Mouse (Mus musculus) E14TG2a.4 (cell line): Measurements from ENCODE around the gene Cmtm3.

Experiments used
- CTCF ChIP-seq: conservative IDR thresholded peaks from 2 replicates; pipeline ENCODE4 v1.5.1; 2014; ENCODE audit warnings: low read length
- POU5F1 ChIP-seq: IDR thresholded peaks from 2 replicates; pipeline ENCODE4 v1.6.1; 2014; ENCODE audit warnings: low read length, borderline replicate concordance

DNA sequence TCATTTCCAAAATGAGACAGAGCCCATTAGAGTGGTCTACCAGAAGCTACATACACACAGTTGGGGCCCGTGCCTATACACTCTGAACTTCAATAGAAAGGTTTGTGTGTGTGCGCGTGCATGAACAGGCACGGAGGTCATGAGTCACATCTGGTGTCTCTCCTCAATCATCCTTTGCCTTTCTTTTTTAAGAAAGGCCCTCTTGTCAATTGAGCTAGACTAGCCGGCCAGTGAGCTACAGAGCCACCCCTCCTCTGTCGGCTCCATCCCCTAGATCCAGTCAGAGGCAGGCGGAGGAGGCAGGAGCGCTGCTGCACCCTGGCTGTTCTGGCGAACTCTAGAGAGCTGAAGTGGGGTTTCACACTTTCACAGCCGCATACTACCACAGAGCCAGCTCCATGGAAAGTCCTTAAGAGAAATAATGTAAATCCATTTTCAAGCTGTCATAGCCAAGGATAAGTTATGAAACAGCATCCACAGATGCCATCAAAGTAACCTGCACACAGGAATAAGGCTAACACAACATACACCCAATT is 40.2 kb downstream of the Cmtm3 start:
- TF ChIP-seq POU5F1 (no peak), CTCF (no peak)
